Mouse (Mus musculus) ovary, postnatal 10 days (tissue): Measurements from ENCODE around the gene 4921504E06Rik.

Experiments used
- DNase-seq: peaks from one replicate; pipeline ENCODE4 v3.0.0; 2022; ENCODE audit warnings: low spot score

Gene 4921504E06Rik

DNA sequence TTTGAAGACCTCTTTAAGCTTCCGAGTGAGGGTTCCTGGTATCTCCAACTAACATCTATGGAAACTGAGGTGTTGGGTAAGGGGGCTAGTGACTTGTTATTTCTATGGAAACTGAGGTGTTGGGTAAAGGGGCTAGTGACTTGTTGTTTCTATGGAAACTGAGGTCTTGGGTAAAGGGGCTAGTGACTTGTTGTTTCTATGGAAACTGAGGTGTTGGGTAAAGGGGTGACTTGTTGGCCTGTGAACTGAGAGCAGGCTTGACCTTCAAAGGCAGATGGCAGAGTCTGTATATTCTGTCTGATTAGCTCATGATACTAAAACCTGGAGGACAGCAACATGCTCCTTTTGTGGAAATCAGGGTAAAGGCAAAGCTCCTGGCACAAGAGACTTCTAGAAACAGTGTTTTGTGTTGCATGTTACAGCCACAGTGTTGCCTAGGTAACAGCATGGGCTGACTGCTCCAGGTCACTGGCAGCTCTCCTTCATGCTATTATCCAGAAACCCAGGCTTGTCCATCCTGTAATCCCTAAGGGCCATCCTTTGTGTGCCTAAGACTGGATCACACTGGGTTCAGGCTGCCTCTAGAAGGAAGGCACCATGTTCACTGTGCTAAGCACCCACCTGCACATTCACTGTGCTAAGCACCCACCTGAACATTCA, 133.9 kb downstream of the 4921504E06Rik start:
- no peak for DNase-seq

- DNase-seq, result no peak
Measured at GRCm38 (mm10) chr2:19416066-19416465, 137.6 kb downstream of the 4921504E06Rik start.

GRCm38 (mm10) chr2:19415063-19415521, 138.6 kb downstream of the 4921504E06Rik start:
- DNase-seq, result no peak

DNA sequence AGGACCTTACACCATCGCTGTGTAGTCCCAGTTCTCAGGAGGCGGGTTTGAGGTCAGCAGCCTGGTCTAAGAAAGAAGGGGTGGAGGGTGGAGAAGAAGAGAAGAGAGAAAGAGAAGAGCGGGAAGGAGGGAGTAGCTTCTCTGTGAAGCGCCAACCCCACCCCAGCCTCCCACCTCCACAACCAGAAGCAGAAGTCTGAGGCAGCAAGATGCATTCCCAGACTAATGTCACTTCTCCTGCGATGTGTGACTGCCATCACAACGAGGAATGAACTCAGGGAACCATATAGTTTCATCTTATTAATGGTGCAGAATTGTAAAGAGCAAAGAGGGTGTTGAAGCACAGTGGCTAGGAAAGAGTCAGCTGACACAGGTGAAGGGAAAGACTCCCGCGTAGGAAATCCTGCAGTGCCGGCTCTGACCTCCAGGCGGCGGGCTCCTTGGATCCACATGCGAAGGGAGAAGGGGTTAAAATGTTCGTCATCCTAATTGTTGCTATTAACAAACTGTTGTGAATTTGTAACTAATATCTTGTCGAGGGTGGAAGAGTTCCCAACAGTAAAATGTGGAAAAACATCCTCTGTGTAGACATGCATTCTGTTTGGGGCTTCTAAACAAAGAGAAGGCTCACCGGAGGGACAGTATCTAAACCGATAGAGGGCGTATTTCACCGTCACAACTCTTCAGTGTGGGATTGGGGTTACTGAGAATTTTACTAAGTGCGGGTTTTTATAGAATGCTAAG, 139.3 kb downstream of the 4921504E06Rik start:
- no peak for DNase-seq
